Mouse (Mus musculus): ENCODE data around the gene Hinfp. TPM values are rescaled to one million over a fixed set of nuclear protein-coding genes. Genes with fewer than 3 reads are reported as not detected.

Hinfp gene
- 12.9 and 14.0 TPM in 2 replicates for polyA plus RNA-seq (2015; fragmentation: Nextera tagmentation; extraction: Ambion mirVana)

DNA sequence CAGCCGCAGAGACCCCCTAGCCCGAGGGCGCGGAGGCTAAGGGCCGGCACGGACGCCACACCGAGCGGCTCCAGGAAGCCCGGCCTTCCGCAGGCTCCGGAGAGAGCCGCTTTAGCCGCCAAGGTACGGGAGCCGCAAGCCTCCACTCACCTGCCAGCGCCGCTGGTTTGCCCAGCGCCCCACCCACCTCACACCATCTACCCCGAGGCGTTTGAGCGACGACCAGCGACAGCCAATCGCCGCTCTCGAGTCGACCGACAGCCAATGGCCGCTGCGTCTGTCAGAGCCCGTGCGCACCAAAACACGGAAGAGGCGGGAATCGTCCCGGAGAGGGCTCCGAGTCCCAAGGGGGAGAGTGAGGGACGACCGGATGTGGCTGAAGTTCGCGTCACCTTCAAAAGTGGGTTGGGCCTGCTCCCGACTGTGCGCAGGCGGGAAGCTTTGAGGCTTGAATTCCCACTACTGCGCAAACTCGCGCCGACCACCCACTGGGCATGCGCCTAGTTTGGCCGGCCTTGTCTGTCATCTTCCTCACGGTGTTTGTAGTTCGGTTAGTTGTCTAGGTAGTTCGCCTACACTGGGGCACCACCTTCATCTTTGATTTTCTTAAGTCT lies at the start of gene Hinfp:
Gene Hinfp, minus strand, starts transcription at position 206 of the 614 bp plus-strand sequence.

DNA sequence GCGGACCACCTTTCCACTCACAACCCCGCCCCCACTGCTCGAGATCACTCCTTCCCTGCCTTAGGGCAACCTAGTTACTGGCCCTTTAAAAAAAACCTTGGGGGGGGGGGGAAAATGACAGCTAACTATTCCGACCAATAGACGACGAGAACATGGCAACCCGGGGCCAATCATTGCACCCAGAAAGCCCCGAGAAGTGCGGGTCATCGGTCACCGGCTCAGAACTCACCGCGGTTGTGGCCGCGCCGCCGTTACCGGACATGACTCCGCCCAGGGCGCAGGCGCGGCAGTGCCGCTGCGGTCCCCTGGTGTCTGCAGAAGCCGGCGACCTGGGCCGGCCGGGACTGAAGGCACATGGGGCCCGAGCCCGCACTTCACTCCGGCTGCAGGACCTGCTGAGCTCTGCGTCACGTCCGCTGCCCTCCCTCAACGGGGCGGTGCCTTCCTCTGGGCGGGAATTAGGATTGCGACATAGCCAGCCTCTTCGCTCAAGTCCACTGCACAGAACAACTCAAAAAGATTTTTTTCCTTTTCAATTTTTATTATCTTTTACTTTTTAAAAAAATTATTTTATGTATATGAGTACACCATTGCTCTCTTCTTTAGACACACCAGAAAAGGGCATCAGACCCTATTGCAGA lies 38.4 kb upstream of the Hinfp start, which contains the start of gene Hmbs:
Gene Hmbs, minus strand, starts transcription at position 448 of the 641 bp plus-strand sequence.

DNA sequence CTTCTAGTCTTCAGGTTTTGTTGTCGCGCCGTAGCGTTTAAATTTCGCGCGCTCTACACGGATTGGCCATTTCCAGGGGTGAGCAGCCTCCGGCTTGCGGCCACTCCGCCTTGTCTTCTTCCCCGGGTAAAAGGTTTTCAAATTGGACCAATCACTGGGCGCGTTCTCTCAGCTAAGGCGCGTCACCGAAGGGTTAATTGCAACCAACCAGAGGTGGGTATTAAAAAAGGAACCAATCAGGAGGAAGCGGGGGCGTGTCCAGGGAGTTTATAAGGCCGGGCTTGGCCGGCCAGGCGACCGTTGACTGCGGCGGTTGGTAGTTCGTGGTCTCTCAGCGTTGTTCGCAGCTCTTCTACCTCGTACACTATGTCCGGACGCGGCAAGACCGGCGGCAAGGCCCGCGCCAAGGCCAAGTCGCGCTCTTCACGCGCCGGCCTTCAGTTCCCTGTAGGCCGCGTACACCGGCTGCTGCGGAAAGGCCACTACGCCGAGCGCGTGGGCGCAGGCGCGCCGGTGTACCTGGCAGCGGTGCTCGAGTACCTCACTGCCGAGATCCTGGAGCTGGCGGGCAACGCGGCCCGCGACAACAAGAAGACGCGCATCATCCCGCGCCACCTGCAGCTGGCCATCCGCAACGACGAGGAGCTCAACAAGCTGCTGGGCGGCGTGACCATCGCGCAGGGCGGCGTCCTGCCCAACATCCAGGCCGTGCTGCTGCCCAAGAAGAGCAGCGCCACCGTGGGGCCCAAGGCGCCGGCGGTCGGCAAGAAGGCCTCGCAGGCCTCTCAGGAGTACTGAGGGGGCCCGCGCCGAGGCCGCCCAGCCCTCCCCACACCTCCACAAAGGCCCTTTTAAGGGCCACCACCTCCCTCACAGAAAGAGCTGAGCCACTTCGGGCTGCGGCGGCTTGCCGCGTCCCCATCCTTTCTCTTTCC lies 29.2 kb upstream of the Hinfp start, which contains the start of gene H2afx:
Gene H2afx, plus strand, starts transcription at position 299 of the 935 bp plus-strand sequence.

DNA sequence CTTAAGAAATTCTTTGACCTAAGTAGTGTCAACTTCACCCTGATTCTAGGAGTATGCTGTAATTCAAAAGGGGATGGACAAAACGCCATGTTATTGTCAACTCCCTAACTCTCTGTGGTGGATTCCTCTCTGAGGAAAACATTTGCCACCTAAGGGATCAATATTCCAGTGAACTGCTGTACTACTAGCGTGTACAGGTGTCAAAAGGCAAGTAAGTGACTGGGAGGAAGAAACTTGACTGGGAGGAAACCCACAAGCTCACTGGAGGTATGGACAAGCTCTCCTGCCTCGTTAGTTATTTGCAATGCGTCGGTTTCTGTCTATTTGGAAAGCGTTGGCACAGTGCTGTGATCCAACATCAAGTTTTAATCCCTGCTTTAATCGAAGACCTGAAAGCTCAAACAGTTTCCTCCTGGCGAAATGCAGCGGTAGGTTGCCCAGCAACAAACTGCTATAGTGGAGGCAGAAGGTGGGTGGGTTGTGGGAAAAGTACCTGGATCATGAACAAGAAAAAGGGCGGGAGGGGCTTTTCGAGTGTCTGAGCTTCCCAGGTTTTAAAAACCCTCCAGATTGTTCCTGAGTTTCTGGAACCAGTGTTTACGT lies 20.4 kb upstream of the Hinfp start, which contains the start of gene Dpagt1:
Gene Dpagt1, plus strand, starts transcription at position 252 of the 603 bp plus-strand sequence.

DNA sequence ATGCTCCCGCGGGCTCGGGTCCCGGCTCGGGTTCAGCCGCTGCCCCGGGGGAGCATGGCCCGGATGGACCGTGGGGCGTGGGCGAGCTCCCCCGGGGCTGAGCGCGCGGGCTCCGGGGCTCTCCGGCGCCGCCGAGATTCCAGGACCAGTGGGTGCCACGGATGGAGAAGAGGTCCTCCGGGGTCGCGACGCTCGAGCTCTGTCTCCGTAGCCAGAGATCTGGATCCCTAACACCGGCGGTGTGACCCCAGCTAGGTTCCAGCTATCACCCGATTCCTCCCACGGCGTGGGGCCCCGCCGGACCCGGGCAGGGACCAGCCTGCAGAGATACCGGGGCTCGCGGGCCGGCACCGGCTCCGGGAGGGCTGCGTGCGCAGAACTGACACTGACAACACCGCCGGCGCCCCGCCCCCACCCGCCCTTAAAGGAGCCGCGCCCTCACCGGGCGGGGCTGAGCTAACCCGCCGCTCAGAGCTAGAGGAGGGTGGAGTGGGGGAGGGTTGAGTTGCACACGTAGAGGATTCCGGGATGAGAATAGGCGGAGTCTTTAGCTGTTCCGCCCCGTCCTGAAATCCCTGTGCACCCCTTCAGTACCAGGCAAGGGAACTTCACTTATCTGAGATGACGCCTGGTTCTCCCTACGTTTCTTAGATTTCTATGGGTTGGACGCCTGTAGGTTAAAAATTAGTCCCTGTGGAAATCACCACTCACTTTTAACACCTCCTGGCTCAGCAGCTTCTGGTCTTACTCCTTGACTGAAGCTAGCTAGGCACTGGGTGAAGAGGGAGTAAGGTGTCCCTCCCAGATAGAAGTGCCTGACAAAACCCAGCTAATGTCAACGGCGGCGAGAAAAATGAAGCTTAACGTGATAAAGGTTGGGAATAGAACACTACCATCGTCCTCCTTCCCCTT lies 14.7 kb upstream of the Hinfp start, which contains the start of gene C2cd2l:
Gene C2cd2l, minus strand, starts transcription at position 399 of the 912 bp plus-strand sequence.

DNA sequence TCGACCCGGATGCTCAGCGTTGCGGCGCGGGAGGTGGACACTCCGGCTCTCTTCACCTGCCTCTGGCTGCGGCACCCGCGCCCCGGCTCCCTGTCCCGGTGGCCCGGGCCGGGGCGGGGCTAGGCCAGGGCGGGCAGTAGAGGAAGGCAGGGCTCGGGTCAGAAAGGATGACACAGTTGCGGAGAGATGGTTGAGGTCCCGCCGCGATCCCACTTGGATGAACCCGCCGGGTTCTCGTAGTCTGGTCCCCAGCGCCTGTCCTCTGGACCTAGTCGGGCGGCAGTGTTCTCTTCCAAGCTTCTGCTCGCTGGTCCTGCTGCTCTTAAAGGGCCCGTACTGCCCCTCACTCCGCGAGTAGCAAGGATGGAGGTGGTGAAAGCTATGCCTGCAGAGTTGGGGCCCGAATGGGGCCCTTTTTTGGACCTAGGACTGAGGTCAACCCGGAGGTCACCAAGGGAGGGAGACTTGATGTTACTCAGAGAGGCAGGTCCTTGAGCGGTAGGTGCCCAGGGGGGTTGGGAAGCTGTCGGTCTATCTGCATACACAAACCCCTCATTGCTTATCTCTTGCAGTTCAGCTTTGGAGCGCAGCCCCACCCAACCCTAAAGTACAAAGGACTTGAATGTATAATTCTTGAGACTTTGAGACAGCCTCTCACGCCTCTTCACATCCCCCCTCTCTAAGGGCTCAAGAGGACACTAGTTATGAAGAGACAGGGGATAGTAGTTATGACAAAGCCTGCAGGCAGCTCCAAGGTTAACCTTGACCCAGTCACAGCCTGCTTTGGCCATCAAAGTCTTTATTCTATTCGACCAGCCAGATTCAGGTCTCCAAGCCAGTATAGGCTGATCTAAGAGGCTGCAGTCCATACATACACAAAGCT lies 17.2 kb downstream of the Hinfp start, which contains the start of gene Abcg4:
Gene Abcg4, minus strand, starts transcription at position 540 of the 883 bp plus-strand sequence.

DNA sequence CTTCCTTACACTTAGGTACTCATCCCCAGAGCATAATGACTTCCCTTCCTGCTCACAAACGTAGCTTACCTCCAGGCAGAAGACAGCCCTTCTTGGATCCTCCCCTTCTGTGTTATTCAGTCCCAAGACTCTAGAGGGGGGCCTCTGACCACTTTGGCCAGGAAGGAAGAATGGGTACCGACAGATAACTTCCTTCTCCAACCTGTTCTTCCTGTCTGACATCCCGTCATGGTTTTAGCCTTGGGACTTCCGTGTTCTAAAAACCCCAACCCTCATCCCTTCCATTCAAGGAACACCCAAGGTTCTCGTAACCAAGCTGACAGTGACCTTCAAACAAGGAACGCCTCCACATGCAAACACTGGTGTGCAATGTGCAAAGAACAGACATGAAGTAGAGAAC lies 37.0 kb downstream of the Hinfp start, which contains the start of gene Nlrx1:
Gene Nlrx1, minus strand, starts transcription at position 168 of the 400 bp plus-strand sequence.

DNA sequence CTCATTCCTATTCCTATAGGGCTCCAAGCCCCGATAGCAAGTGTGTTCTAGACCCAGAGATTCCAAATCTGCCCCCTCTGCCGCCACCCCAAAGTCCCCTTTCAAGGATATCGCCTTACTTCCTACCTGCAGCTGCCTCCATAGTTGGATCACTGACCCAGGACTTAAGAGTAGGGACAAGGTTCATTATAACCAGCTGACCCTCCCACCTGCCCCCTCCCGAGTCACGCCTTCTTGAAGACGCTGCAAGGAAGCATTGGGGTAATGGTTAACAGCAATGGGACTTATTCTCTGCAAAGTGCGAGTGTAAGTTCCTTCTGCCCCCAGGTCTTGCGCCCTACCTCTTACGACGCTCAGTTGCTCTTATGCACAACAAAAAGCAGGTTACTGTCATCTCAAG lies 54.2 kb downstream of the Hinfp start, which contains the start of gene Pdzd3:
Gene Pdzd3, minus strand, starts transcription at position 158 of the 400 bp plus-strand sequence.

Small RNAs within 50 kb of the gene (microRNA-seq; reads per million reads assigned to microRNA genes)
- not detected for gene Gm44335

Other genes with a start within 250 kb of the Hinfp start
- gene Usp2, start 238.7 kb downstream of the Hinfp start, polyA plus RNA-seq (2015; fragmentation: Nextera tagmentation; extraction: Ambion mirVana), result 16.8 and 19.7 TPM in 2 replicates
- 0.08 TPM in 1 of 2 replicates, not detected in the other for gene Mfrp, start 203.9 kb downstream of the Hinfp start, polyA plus RNA-seq (2015; fragmentation: Nextera tagmentation; extraction: Ambion mirVana)
- gene C1qtnf5, start 198.4 kb downstream of the Hinfp start, polyA plus RNA-seq (2015; fragmentation: Nextera tagmentation; extraction: Ambion mirVana), result 17.6 and 18.5 TPM in 2 replicates
- 0.12 and 0.18 TPM in 2 replicates for gene Gm49380, start 192.2 kb downstream of the Hinfp start, polyA plus RNA-seq (2015; fragmentation: Nextera tagmentation; extraction: Ambion mirVana)
- 33.2 and 35.4 TPM in 2 replicates for gene Rnf26, start 192.2 kb downstream of the Hinfp start, polyA plus RNA-seq (2015; fragmentation: Nextera tagmentation; extraction: Ambion mirVana)
- 15.3 and 17.2 TPM in 2 replicates for gene Mcam, start 171.2 kb downstream of the Hinfp start, polyA plus RNA-seq (2015; fragmentation: Nextera tagmentation; extraction: Ambion mirVana)
- 11.6 and 14.1 TPM in 2 replicates for gene Cbl, start 71.6 kb downstream of the Hinfp start, polyA plus RNA-seq (2015; fragmentation: Nextera tagmentation; extraction: Ambion mirVana)
- gene Ccdc153, start 65.0 kb downstream of the Hinfp start, polyA plus RNA-seq (2015; fragmentation: Nextera tagmentation; extraction: Ambion mirVana), result 2.4 and 3.0 TPM in 2 replicates
- 0.19 and 0.31 TPM in 2 replicates for gene Pdzd3, start 54.2 kb downstream of the Hinfp start, polyA plus RNA-seq (2015; fragmentation: Nextera tagmentation; extraction: Ambion mirVana)
- 5.8 and 6.6 TPM in 2 replicates for gene Nlrx1, start 37.1 kb downstream of the Hinfp start, polyA plus RNA-seq (2015; fragmentation: Nextera tagmentation; extraction: Ambion mirVana)
- gene Abcg4, start 17.1 kb downstream of the Hinfp start, polyA plus RNA-seq (2015; fragmentation: Nextera tagmentation; extraction: Ambion mirVana), result 26.9 and 28.9 TPM in 2 replicates
- gene C2cd2l, start 14.6 kb upstream of the Hinfp start, polyA plus RNA-seq (2015; fragmentation: Nextera tagmentation; extraction: Ambion mirVana), result 21.9 and 24.4 TPM in 2 replicates
- 28.9 and 31.0 TPM in 2 replicates for gene Dpagt1, start 20.3 kb upstream of the Hinfp start, polyA plus RNA-seq (2015; fragmentation: Nextera tagmentation; extraction: Ambion mirVana)
- gene H2afx, start 29.0 kb upstream of the Hinfp start, polyA plus RNA-seq (2015; fragmentation: Nextera tagmentation; extraction: Ambion mirVana), result 103 and 104 TPM in 2 replicates
- gene Hmbs, start 38.6 kb upstream of the Hinfp start, polyA plus RNA-seq (2015; fragmentation: Nextera tagmentation; extraction: Ambion mirVana), result 53.4 and 54.7 TPM in 2 replicates
- gene Vps11, start 56.0 kb upstream of the Hinfp start, polyA plus RNA-seq (2015; fragmentation: Nextera tagmentation; extraction: Ambion mirVana), result 32.3 and 36.0 TPM in 2 replicates
- 17.0 and 18.1 TPM in 2 replicates for gene Hyou1, start 73.8 kb upstream of the Hinfp start, polyA plus RNA-seq (2015; fragmentation: Nextera tagmentation; extraction: Ambion mirVana)
- gene Slc37a4, start 91.2 kb upstream of the Hinfp start, polyA plus RNA-seq (2015; fragmentation: Nextera tagmentation; extraction: Ambion mirVana), result 50.7 and 59.3 TPM in 2 replicates
- 1,331 and 1,463 TPM in 2 replicates for gene Rps25, start 101.5 kb upstream of the Hinfp start, polyA plus RNA-seq (2015; fragmentation: Nextera tagmentation; extraction: Ambion mirVana)
- 264 and 298 TPM in 2 replicates for gene Trappc4, start 101.9 kb upstream of the Hinfp start, polyA plus RNA-seq (2015; fragmentation: Nextera tagmentation; extraction: Ambion mirVana)
- 25.8 and 30.9 TPM in 2 replicates for gene Ccdc84, start 112.9 kb upstream of the Hinfp start, polyA plus RNA-seq (2015; fragmentation: Nextera tagmentation; extraction: Ambion mirVana)
- gene Foxr1, start 135.5 kb upstream of the Hinfp start, polyA plus RNA-seq (2015; fragmentation: Nextera tagmentation; extraction: Ambion mirVana), result not detected in 2 replicates
- gene Upk2, start 149.3 kb upstream of the Hinfp start, polyA plus RNA-seq (2015; fragmentation: Nextera tagmentation; extraction: Ambion mirVana), result not detected in 2 replicates
- 9.8 and 9.9 TPM in 2 replicates for gene Bcl9l, start 177.2 kb upstream of the Hinfp start, polyA plus RNA-seq (2015; fragmentation: Nextera tagmentation; extraction: Ambion mirVana)

Data from neural tube, postnatal 0 days (tissue).